Mouse (Mus musculus) activated CD4-positive, CD25-positive, alpha-beta regulatory T cell, adult 4 months (primary cell): ENCODE measurements around the gene Kctd19. TPM values are rescaled to one million over a fixed set of nuclear protein-coding genes. Genes with fewer than 3 reads are reported as not detected.

Experiments
- ATAC-seq: one replicate; pipeline ENCODE4 v1.8.0; 2017
- polyA plus RNA-seq, 2 experiments: library from polyadenylated mRNA; unstranded; fragments of 100-300 nt; shearing (Covaris generic); gene quantifications; one replicate each; pipeline ENCODE4 v1.2.1; 2017

Kctd19 gene
- polyA plus RNA-seq, 2 experiments from 2014 or later, result not detected

- ATAC-seq, result no peak
These were observed 6.5 kb upstream of the Kctd19 start for GRCm38 (mm10) chr8:105419800-105420199.

GRCm38 (mm10) chr8:105418992-105419391 is 5.7 kb upstream of the Kctd19 start:
- no peak for ATAC-seq

- no peak for ATAC-seq
These were observed 3.4 kb downstream of the Kctd19 start for GRCm38 (mm10) chr8:105409947-105410346.

GRCm38 (mm10) chr8:105408331-105408730 is 5.0 kb downstream of the Kctd19 start:
- no peak for ATAC-seq

- no peak for ATAC-seq
These were observed 6.9 kb downstream of the Kctd19 start for GRCm38 (mm10) chr8:105406416-105406815.

- no peak for ATAC-seq
These were observed 8.8 kb downstream of the Kctd19 start for GRCm38 (mm10) chr8:105404496-105404895.

GRCm38 (mm10) chr8:105403467-105403866 is 9.8 kb downstream of the Kctd19 start:
- ATAC-seq, result no peak

- ATAC-seq, result no peak
These were observed 13.3 kb downstream of the Kctd19 start for GRCm38 (mm10) chr8:105400016-105400415.

GRCm38 (mm10) chr8:105397747-105398146 is 15.6 kb downstream of the Kctd19 start:
- no peak for ATAC-seq

- no peak for ATAC-seq
These were observed 19.4 kb downstream of the Kctd19 start for GRCm38 (mm10) chr8:105393915-105394314.

GRCm38 (mm10) chr8:105393089-105393787 is 20.1 kb downstream of the Kctd19 start:
- no peak for ATAC-seq

GRCm38 (mm10) chr8:105389096-105389495 is 24.2 kb downstream of the Kctd19 start:
- ATAC-seq, result no peak

- no peak for ATAC-seq
These were observed 26.2 kb downstream of the Kctd19 start for GRCm38 (mm10) chr8:105387151-105387550.

- no peak for ATAC-seq
These were observed 29.2 kb downstream of the Kctd19 start for GRCm38 (mm10) chr8:105384070-105384469.

- ATAC-seq, result no peak
These were observed 33.0 kb downstream of the Kctd19 start for GRCm38 (mm10) chr8:105380308-105380707.

- no peak for ATAC-seq
These were observed 34.6 kb downstream of the Kctd19 start for GRCm38 (mm10) chr8:105378673-105379072.

- ATAC-seq, result no peak
These were observed 38.8 kb downstream of the Kctd19 start for GRCm38 (mm10) chr8:105374513-105374966.

- ATAC-seq, result no peak
These were observed 40.3 kb downstream of the Kctd19 start, which contains the start of gene Plekhg4 for GRCm38 (mm10) chr8:105373032-105373431. Gene Plekhg4, plus strand, starts transcription at chr8:105373274.

GRCm38 (mm10) chr8:105372473-105372872 is 40.8 kb downstream of the Kctd19 start:
- no peak for ATAC-seq

GRCm38 (mm10) chr8:105367107-105367506 is 46.2 kb downstream of the Kctd19 start:
- no peak for ATAC-seq

GRCm38 (mm10) chr8:105361751-105362702 is 51.3 kb downstream of the Kctd19 start:
- no peak for ATAC-seq

- no peak for ATAC-seq
These were observed 53.7 kb downstream of the Kctd19 start for GRCm38 (mm10) chr8:105359646-105360045.

- no peak for ATAC-seq
These were observed 54.1 kb downstream of the Kctd19 start for GRCm38 (mm10) chr8:105359208-105359607.
